Mouse (Mus musculus): ENCODE measurements around the gene Irf1. TPM values are rescaled to one million over a fixed set of nuclear protein-coding genes. Genes with fewer than 3 reads are reported as not detected.

The Irf1 gene
- polyA plus RNA-seq, 1 experiment from 2014 or later: 52.5 TPM

DNA sequence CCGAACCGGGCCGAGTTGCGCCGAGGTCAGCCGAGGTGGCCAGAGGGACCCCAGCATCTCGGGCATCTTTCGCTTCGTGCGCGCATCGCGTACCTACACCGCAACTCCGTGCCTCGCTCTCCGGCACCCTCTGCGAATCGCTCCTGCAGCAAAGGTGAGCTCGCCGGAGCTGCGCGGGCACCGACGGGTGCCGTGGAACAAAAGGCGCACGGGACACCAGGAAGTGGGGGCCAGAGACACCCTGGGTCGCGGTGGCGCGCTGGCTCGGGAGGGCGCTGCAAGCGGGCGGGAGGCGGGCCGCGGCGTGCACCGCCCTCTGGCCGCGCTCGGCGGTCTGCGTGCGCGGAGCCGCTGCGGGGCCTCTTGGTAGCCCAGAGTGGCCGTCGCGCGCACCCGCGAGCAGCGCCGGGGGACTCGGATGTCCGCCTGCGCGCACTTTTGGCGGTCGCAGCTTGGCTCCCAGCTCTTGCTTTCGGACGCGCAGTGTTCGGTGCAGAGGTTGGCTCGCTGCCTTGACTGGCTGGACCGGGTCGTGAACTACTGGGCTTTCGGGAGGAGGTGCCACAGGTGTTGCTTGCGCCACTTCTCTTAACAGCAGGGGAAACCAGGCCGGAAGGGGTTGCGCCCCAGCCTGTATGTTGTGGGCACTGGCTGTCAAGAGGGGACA lies 444 bp downstream of the Irf1 start:
- H3K4me2 ChIP-seq (replicated peaks; ENCODE audit: low read depth, low read length): peak overlapping the region; percentile 68
- H3K36me3 ChIP-seq (ENCODE audit: insufficient read depth, low read length): peaks cover 14% of the 10 kb centered on the region
- DNase-seq (ENCODE audit: low spot score): peak; percentile 89
- under 1% methylated on average over 44 of the region's 75 CpGs for WGBS
- no peaks in the 10 kb centered on the region for H3K27me3 ChIP-seq (replicated peaks; ENCODE audit: insufficient read depth, low read length)
- peak overlapping the region; percentile 98 for H3K27ac ChIP-seq (ENCODE audit: low read length)
- H3K9me3 ChIP-seq (ENCODE audit: low read length): no peaks in the 10 kb centered on the region
- peaks cover 13% of the 10 kb centered on the region for H3K4me1 ChIP-seq (ENCODE audit: insufficient read depth, low read depth, low read length)
- peak overlapping the region; percentile 92 for H3K9ac ChIP-seq (replicated peaks; ENCODE audit: low read depth)
- TF ChIP-seq CTCF (IDR thresholded peaks at IDR 0.05) (peak; percentile 51), EP300 (IDR thresholded peaks at IDR 0.05) (no peak)
- H3K4me3 ChIP-seq (ENCODE audit: low read depth, low read length): peak overlapping the region; percentile 82
- peak; percentile 88 for ATAC-seq

GRCm38 (mm10) chr11:53771001-53771744 lies 1.4 kb downstream of the Irf1 start:
- Histone ChIP-seq H3K36me3 (ENCODE audit: insufficient read depth, low read length) (peaks cover 22% of the 10 kb centered on the region), H3K9ac (replicated peaks; ENCODE audit: low read depth) (peak overlapping the region; percentile 92; the same call in 1 of the 2 replicates), H3K27ac (ENCODE audit: low read length) (no peak overlapping the region), H3K4me3 (ENCODE audit: low read depth, low read length) (peak overlapping the region; percentile 82), H3K4me2 (replicated peaks; ENCODE audit: low read depth, low read length) (peak overlapping the region; percentile 68), H3K9me3 (ENCODE audit: low read length) (no peaks in the 10 kb centered on the region), H3K27me3 (replicated peaks; ENCODE audit: insufficient read depth, low read length) (no peaks in the 10 kb centered on the region), H3K4me1 (ENCODE audit: insufficient read depth, low read depth, low read length) (peaks cover 13% of the 10 kb centered on the region)
- WGBS: 59% methylated on average over 11 of the region's 11 CpGs
- ATAC-seq (no peak), DNase-seq (ENCODE audit: low spot score) (no peak)
- TF ChIP-seq EP300 (IDR thresholded peaks at IDR 0.05) (no peak), CTCF (IDR thresholded peaks at IDR 0.05) (no peak)

- Histone ChIP-seq H3K27me3 (replicated peaks; ENCODE audit: insufficient read depth, low read length) (no peaks in the 10 kb centered on the region), H3K4me2 (replicated peaks; ENCODE audit: low read depth, low read length) (peak overlapping the region; percentile 11; the same call in 1 of the 2 replicates), H3K9ac (replicated peaks; ENCODE audit: low read depth) (no peak overlapping the region), H3K4me3 (ENCODE audit: low read depth, low read length) (no peak overlapping the region), H3K36me3 (ENCODE audit: insufficient read depth, low read length) (peaks cover 31% of the 10 kb centered on the region), H3K27ac (ENCODE audit: low read length) (no peak overlapping the region), H3K9me3 (ENCODE audit: low read length) (no peaks in the 10 kb centered on the region), H3K4me1 (ENCODE audit: insufficient read depth, low read depth, low read length) (peaks cover 13% of the 10 kb centered on the region)
- no peak for TF ChIP-seq EP300 (IDR thresholded peaks at IDR 0.05)
- no peak for TF ChIP-seq CTCF (IDR thresholded peaks at IDR 0.05)
- DNase-seq (ENCODE audit: low spot score) (no peak), ATAC-seq (no peak)
- 74% methylated on average over 9 of the region's 9 CpGs for WGBS
These were observed 2.7 kb downstream of the Irf1 start for GRCm38 (mm10) chr11:53772536-53772935.

DNA sequence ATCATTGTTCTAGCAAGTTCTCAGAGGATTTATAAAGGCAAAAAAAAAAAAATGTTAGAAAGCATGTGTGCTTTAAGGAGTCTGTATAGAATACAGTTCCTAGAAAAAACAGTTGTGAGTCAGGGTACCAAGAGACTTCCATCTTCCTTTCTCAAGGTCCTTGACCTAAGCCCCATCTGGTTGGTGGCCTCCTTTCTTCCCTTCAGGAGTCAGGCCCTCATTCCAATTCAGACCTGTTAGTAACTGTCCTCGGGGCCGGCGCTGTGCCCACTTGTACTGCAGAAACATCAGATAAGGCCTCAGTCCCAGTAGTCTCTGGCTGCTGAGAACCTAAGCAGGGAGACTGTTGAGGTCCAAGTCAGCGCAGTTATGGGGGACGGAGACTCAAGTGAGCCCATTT lies 3.3 kb downstream of the Irf1 start, which contains the start of gene Gm17334:
Gene Gm17334 (minus strand): TSS at position 101 of the 400 bp plus-strand sequence.
- Histone ChIP-seq H3K36me3 (ENCODE audit: insufficient read depth, low read length) (peaks cover 31% of the 10 kb centered on the region), H3K4me2 (replicated peaks; ENCODE audit: low read depth, low read length) (peak within 1 kb of the TSS; percentile 68), H3K4me1 (ENCODE audit: insufficient read depth, low read depth, low read length) (peaks cover 13% of the 10 kb centered on the region), H3K27ac (ENCODE audit: low read length) (no peak within 1 kb of the TSS), H3K4me3 (ENCODE audit: low read depth, low read length) (no peak within 1 kb of the TSS), H3K27me3 (replicated peaks; ENCODE audit: insufficient read depth, low read length) (no peaks in the 10 kb centered on the region), H3K9ac (replicated peaks; ENCODE audit: low read depth) (no peak within 1 kb of the TSS), H3K9me3 (ENCODE audit: low read length) (no peaks in the 10 kb centered on the region)
- no peak for DNase-seq (ENCODE audit: low spot score)
- ATAC-seq: no peak
- no peak for TF ChIP-seq EP300 (IDR thresholded peaks at IDR 0.05)
- WGBS: 78% methylated on average over 5 of the region's 5 CpGs

DNA sequence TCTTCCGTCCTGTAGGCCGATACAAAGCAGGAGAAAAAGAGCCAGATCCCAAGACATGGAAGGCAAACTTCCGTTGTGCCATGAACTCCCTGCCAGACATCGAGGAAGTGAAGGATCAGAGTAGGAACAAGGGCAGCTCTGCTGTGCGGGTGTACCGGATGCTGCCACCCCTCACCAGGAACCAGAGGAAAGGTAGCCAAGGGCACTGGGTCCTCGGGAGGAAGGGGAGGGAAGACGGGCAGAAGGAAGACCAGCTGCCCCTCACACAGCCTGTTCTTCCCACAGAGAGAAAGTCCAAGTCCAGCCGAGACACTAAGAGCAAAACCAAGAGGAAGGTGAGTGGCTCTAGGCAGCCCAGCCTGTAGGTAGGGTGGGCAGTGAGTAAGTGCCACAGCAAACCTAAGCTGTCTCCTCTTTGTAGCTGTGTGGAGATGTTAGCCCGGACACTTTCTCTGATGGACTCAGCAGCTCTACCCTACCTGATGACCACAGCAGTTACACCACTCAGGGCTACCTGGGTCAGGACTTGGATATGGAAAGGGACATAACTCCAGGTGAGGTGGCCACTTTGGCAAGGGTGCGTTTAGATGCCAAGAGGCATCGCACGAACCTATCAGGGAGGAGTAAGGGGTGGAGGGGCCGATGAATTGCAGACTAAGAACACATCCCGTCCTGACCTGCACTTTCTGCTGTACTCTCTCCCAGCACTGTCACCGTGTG lies 4.0 kb downstream of the Irf1 start:
- TF ChIP-seq CTCF (IDR thresholded peaks at IDR 0.05): no peak
- TF ChIP-seq EP300 (IDR thresholded peaks at IDR 0.05): no peak
- no peak overlapping the region for H3K4me2 ChIP-seq (replicated peaks; ENCODE audit: low read depth, low read length)
- no peaks in the 10 kb centered on the region for H3K9me3 ChIP-seq (ENCODE audit: low read length)
- 87% methylated on average over 16 of the region's 16 CpGs for WGBS
- ATAC-seq (no peak), DNase-seq (ENCODE audit: low spot score) (no peak)
- H3K27me3 ChIP-seq (replicated peaks; ENCODE audit: insufficient read depth, low read length): no peaks in the 10 kb centered on the region
- H3K27ac ChIP-seq (ENCODE audit: low read length): no peak overlapping the region
- H3K4me3 ChIP-seq (ENCODE audit: low read depth, low read length): no peak overlapping the region
- H3K9ac ChIP-seq (replicated peaks; ENCODE audit: low read depth): no peak overlapping the region
- H3K36me3 ChIP-seq (ENCODE audit: insufficient read depth, low read length): peaks cover 31% of the 10 kb centered on the region
- H3K4me1 ChIP-seq (ENCODE audit: insufficient read depth, low read depth, low read length): peaks cover 13% of the 10 kb centered on the region

DNA sequence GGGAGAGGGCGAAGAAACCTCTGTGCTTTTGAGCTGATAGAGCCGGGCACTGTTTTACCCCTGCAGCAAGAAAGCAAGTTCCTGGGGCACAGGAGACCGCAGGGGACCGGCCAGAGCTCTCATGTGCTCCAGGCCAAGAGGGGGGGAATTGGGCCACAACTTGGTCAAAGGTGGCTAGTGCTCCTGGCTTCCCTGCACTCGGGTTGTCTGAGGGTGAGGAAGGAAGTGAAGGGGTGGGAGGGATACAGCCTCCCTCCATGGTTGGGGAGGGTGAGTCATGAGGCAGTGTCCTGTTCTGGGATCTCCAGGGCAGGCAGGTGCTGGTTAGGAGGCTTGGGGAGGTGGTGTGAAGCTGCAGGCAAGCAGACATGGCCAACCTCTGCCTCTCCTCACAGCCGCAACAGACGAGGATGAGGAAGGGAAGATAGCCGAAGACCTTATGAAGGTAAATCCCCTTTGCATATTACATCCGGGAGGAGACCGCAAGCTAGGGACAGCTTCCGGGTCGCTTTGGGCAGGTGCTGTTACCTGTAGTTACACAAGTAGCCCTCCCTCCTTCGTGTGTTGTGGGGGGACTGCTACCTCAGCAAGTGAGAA lies 4.9 kb downstream of the Irf1 start:
- TF ChIP-seq CTCF (IDR thresholded peaks at IDR 0.05): no peak
- no peak for TF ChIP-seq EP300 (IDR thresholded peaks at IDR 0.05)
- Histone ChIP-seq H3K9ac (replicated peaks; ENCODE audit: low read depth) (no peak overlapping the region), H3K4me3 (ENCODE audit: low read depth, low read length) (no peak overlapping the region), H3K36me3 (ENCODE audit: insufficient read depth, low read length) (peaks cover 31% of the 10 kb centered on the region), H3K27ac (ENCODE audit: low read length) (no peak overlapping the region), H3K4me2 (replicated peaks; ENCODE audit: low read depth, low read length) (no peak overlapping the region), H3K9me3 (ENCODE audit: low read length) (no peaks in the 10 kb centered on the region), H3K27me3 (replicated peaks; ENCODE audit: insufficient read depth, low read length) (no peaks in the 10 kb centered on the region), H3K4me1 (ENCODE audit: insufficient read depth, low read depth, low read length) (peaks cover 9% of the 10 kb centered on the region; the same call in 1 of the 2 replicates)
- 86% methylated on average over 13 of the region's 13 CpGs for WGBS
- no peak for ATAC-seq
- DNase-seq (ENCODE audit: low spot score): no peak
